Mouse (Mus musculus): ENCODE measurements around the gene Npsr1.

Npsr1 gene

GRCm38 (mm10) chr9:24097696-24098095 lies at the start of gene Npsr1:
Npsr1 (plus strand) TSS chr9:24097996.
- DNase-seq (ENCODE audit: low spot score in 2 of 2), result no peak

- DNase-seq (ENCODE audit: low spot score in 2 of 2), result no peak
Measured at GRCm38 (mm10) chr9:24051538-24051937, 46.3 kb upstream of the Npsr1 start.

GRCm38 (mm10) chr9:24063251-24063650 lies 34.5 kb upstream of the Npsr1 start:
- no peak for DNase-seq (ENCODE audit: low spot score in 2 of 2)

GRCm38 (mm10) chr9:24071664-24072063 lies 26.1 kb upstream of the Npsr1 start:
- DNase-seq (ENCODE audit: low spot score in 2 of 2), result no peak

GRCm38 (mm10) chr9:24077596-24077995 lies 20.2 kb upstream of the Npsr1 start:
- no peak for DNase-seq (ENCODE audit: low spot score in 2 of 2)

- DNase-seq (ENCODE audit: low spot score in 2 of 2), result no peak
Measured at GRCm38 (mm10) chr9:24091875-24092274, 5.9 kb upstream of the Npsr1 start.

- DNase-seq (ENCODE audit: low spot score in 2 of 2), result no peak
Measured at GRCm38 (mm10) chr9:24098526-24098925, 730 bp downstream of the Npsr1 start.

- DNase-seq (ENCODE audit: low spot score in 2 of 2), result no peak
Measured at GRCm38 (mm10) chr9:24099631-24100030, 1.8 kb downstream of the Npsr1 start.

GRCm38 (mm10) chr9:24119423-24119822 lies 21.6 kb downstream of the Npsr1 start:
- no peak for DNase-seq (ENCODE audit: low spot score in 2 of 2)

GRCm38 (mm10) chr9:24133142-24133541 lies 35.3 kb downstream of the Npsr1 start:
- no peak for DNase-seq (ENCODE audit: low spot score in 2 of 2)

GRCm38 (mm10) chr9:24136354-24136753 lies 38.6 kb downstream of the Npsr1 start:
- no peak for DNase-seq (ENCODE audit: low spot score in 2 of 2)

GRCm38 (mm10) chr9:24144341-24144740 lies 46.5 kb downstream of the Npsr1 start:
- no peak for DNase-seq (ENCODE audit: low spot score in 2 of 2)

- no peak for DNase-seq (ENCODE audit: low spot score in 2 of 2)
Measured at GRCm38 (mm10) chr9:24157208-24157607, 59.4 kb downstream of the Npsr1 start.

GRCm38 (mm10) chr9:24160409-24160808 lies 62.6 kb downstream of the Npsr1 start:
- no peak for DNase-seq (ENCODE audit: low spot score in 2 of 2)

- DNase-seq (ENCODE audit: low spot score in 2 of 2), result no peak
Measured at GRCm38 (mm10) chr9:24168501-24168900, 70.7 kb downstream of the Npsr1 start.

- DNase-seq (ENCODE audit: low spot score in 2 of 2), result no peak
Measured at GRCm38 (mm10) chr9:24170728-24171127, 72.9 kb downstream of the Npsr1 start.

GRCm38 (mm10) chr9:24178744-24179143 lies 80.9 kb downstream of the Npsr1 start:
- DNase-seq (ENCODE audit: low spot score in 2 of 2), result no peak

GRCm38 (mm10) chr9:24180926-24181325 lies 83.1 kb downstream of the Npsr1 start:
- no peak for DNase-seq (ENCODE audit: low spot score in 2 of 2)

- no peak for DNase-seq (ENCODE audit: low spot score in 2 of 2)
Measured at GRCm38 (mm10) chr9:24186289-24186688, 88.5 kb downstream of the Npsr1 start.

- DNase-seq (ENCODE audit: low spot score in 2 of 2), result no peak
Measured at GRCm38 (mm10) chr9:24189511-24190260, 91.9 kb downstream of the Npsr1 start.

GRCm38 (mm10) chr9:24190261-24190588 lies 92.4 kb downstream of the Npsr1 start:
- no peak for DNase-seq (ENCODE audit: low spot score in 2 of 2)

GRCm38 (mm10) chr9:24198254-24198653 lies 100.5 kb downstream of the Npsr1 start:
- DNase-seq (ENCODE audit: low spot score in 2 of 2), result no peak

GRCm38 (mm10) chr9:24211636-24212035 lies 113.8 kb downstream of the Npsr1 start:
- DNase-seq (ENCODE audit: low spot score in 2 of 2), result no peak

- no peak for DNase-seq (ENCODE audit: low spot score in 2 of 2)
Measured at GRCm38 (mm10) chr9:24217721-24218120, 119.9 kb downstream of the Npsr1 start.
